Mouse (Mus musculus) limb, embryonic 11.5 days (tissue): ENCODE measurements around the gene Eefsec. TPM values are rescaled to one million over a fixed set of nuclear protein-coding genes. Genes with fewer than 3 reads are reported as not detected.

Experiments
- ATAC-seq: fragments of 200-750 bp; cut with Nextera tagmentation; 2 replicates; pipeline ENCODE4 v1.8.0; 2017; ENCODE audit warnings: low read depth; ENCODE audit not compliant: insufficient number of reproducible peaks, low FRiP score, low TSS enrichment
- DNase-seq: peaks from one replicate; pipeline ENCODE4 v3.0.0-alpha.2; 2015; ENCODE audit warnings: low spot score
- H3K27ac ChIP-seq: fragments of 300-500 bp; sonication (generic); replicated peaks from 2 replicates; pipeline ENCODE4 v1.5.1; 2014; ENCODE audit warnings: low read depth, mild to moderate bottlenecking, low read length
- H3K27me3 ChIP-seq: fragments of 300-500 bp; sonication (generic); 2 replicates; pipeline ENCODE4 v1.6.1; 2014; ENCODE audit warnings: mild to moderate bottlenecking, low read length, mixed read lengths; ENCODE audit not compliant: control insufficient read depth, insufficient read depth
- H3K36me3 ChIP-seq: fragments of 300-500 bp; sonication (generic); 2 replicates; pipeline ENCODE4 v1.6.1; 2014; ENCODE audit warnings: mild to moderate bottlenecking, low read length, moderate library complexity, mixed read lengths; ENCODE audit not compliant: control insufficient read depth, insufficient read depth
- H3K4me1 ChIP-seq: fragments of 300-500 bp; sonication (generic); 2 replicates; pipeline ENCODE4 v1.6.1; 2014; ENCODE audit warnings: low read length, mixed read lengths; ENCODE audit not compliant: control insufficient read depth, insufficient read depth
- H3K4me2 ChIP-seq: fragments of 300-500 bp; sonication (generic); 2 replicates; pipeline ENCODE4 v1.6.1; 2014; ENCODE audit warnings: low read depth, mild to moderate bottlenecking, moderate library complexity; ENCODE audit not compliant: severe bottlenecking
- H3K4me3 ChIP-seq: fragments of 300-500 bp; sonication (generic); 2 replicates; pipeline ENCODE4 v1.5.1; 2014; ENCODE audit warnings: low read depth, low read length
- H3K9ac ChIP-seq: fragments of 300-500 bp; sonication (generic); 2 replicates; pipeline ENCODE4 v1.6.1; 2014; ENCODE audit warnings: mild to moderate bottlenecking, low read length
- H3K9me3 ChIP-seq: fragments of 300-500 bp; sonication (generic); 2 replicates; pipeline ENCODE4 v1.6.1; 2016; ENCODE audit warnings: low read length; ENCODE audit not compliant: control insufficient read depth
- WGBS: fragments of 180-500 bp; shearing (Covaris S2); extraction: QIAGEN DNeasy Blood & Tissue Kit; methylation state at CpG from one replicate; pipeline ENCODE4 v1.1.7; 2014; 5-methylcytosine and 5-hydroxymethylcytosine counted together
- polyA plus RNA-seq: library from polyadenylated mRNA; unstranded; fragments of >200 nt; fragmentation: Nextera tagmentation; extraction: Ambion mirVana; gene quantifications from 2 replicates; pipeline ENCODE4 v1.2.1, GENCODE M21; 2014

Gene Eefsec
- polyA plus RNA-seq, 1 experiment from 2014 or later: 48.5 TPM

- 88% methylated on average over 8 of the region's 8 CpGs for WGBS
- H3K27ac ChIP-seq: no peak overlapping the region
- ATAC-seq: no peak
Measured at GRCm38 (mm10) chr6:88369851-88370635, 76.3 kb downstream of the Eefsec start.

GRCm38 (mm10) chr6:88363475-88364012 lies 82.8 kb downstream of the Eefsec start:
- H3K4me2 ChIP-seq: no peak overlapping the region
- DNase-seq: no peak
- no peaks in the 10 kb centered on the region for H3K36me3 ChIP-seq
- H3K27me3 ChIP-seq: no peaks in the 10 kb centered on the region
- H3K4me1 ChIP-seq: no peaks in the 10 kb centered on the region
- H3K9me3 ChIP-seq: no peaks in the 10 kb centered on the region
- H3K27ac ChIP-seq: no peak overlapping the region
- WGBS: 38% methylated on average over 1 of the region's 1 CpGs
- no peak overlapping the region for H3K9ac ChIP-seq
- H3K4me3 ChIP-seq: no peak overlapping the region
- no peak for ATAC-seq

More at GRCm38 (mm10) chr6:88369851-88370635, 76.3 kb downstream of the Eefsec start:
- no peak overlapping the region for H3K4me2 ChIP-seq
- H3K4me1 ChIP-seq: no peaks in the 10 kb centered on the region
- H3K27me3 ChIP-seq: no peaks in the 10 kb centered on the region
- no peak overlapping the region for H3K9ac ChIP-seq
- H3K4me3 ChIP-seq: no peak overlapping the region
- H3K36me3 ChIP-seq: no peaks in the 10 kb centered on the region
- no peaks in the 10 kb centered on the region for H3K9me3 ChIP-seq
- DNase-seq: no peak

- no peaks in the 10 kb centered on the region for H3K4me1 ChIP-seq
- 93% methylated on average over 1 of the region's 1 CpGs for WGBS
- no peak for DNase-seq
Measured at GRCm38 (mm10) chr6:88361096-88361495, 85.2 kb downstream of the Eefsec start.

GRCm38 (mm10) chr6:88358210-88358609 lies 88.1 kb downstream of the Eefsec start:
- Histone ChIP-seq H3K4me3 (no peak overlapping the region), H3K27me3 (no peaks in the 10 kb centered on the region), H3K4me1 (no peaks in the 10 kb centered on the region), H3K9me3 (no peaks in the 10 kb centered on the region), H3K36me3 (no peaks in the 10 kb centered on the region), H3K4me2 (no peak overlapping the region), H3K9ac (no peak overlapping the region), H3K27ac (no peak overlapping the region)
- no peak for ATAC-seq
- no peak for DNase-seq

More at GRCm38 (mm10) chr6:88361096-88361495, 85.2 kb downstream of the Eefsec start:
- Histone ChIP-seq H3K9ac (no peak overlapping the region), H3K4me3 (no peak overlapping the region), H3K4me2 (no peak overlapping the region), H3K27ac (no peak overlapping the region), H3K9me3 (no peaks in the 10 kb centered on the region), H3K27me3 (no peaks in the 10 kb centered on the region), H3K36me3 (no peaks in the 10 kb centered on the region)
- no peak for ATAC-seq

- H3K9me3 ChIP-seq: no peaks in the 10 kb centered on the region
- H3K4me3 ChIP-seq: no peak overlapping the region
- H3K4me1 ChIP-seq: no peaks in the 10 kb centered on the region
- H3K4me2 ChIP-seq: no peak overlapping the region
- ATAC-seq: no peak
- no peak for DNase-seq
- WGBS: 63% methylated on average over 3 of the region's 3 CpGs
- no peaks in the 10 kb centered on the region for H3K36me3 ChIP-seq
- no peaks in the 10 kb centered on the region for H3K27me3 ChIP-seq
- H3K9ac ChIP-seq: no peak overlapping the region
- H3K27ac ChIP-seq: no peak overlapping the region
Measured at GRCm38 (mm10) chr6:88355866-88356265, 90.5 kb downstream of the Eefsec start.

GRCm38 (mm10) chr6:88352541-88352940 lies 93.8 kb downstream of the Eefsec start:
- no peak overlapping the region for H3K4me3 ChIP-seq
- no peak overlapping the region for H3K27ac ChIP-seq
- no peak for DNase-seq

GRCm38 (mm10) chr6:88346776-88347175 lies 99.6 kb downstream of the Eefsec start:
- no peak for DNase-seq
- Histone ChIP-seq H3K9ac (no peak overlapping the region), H3K27ac (no peak overlapping the region), H3K4me3 (no peak overlapping the region), H3K36me3 (no peaks in the 10 kb centered on the region), H3K4me2 (no peak overlapping the region), H3K9me3 (no peaks in the 10 kb centered on the region), H3K27me3 (no peaks in the 10 kb centered on the region), H3K4me1 (peaks cover 36% of the 10 kb centered on the region)
- 84% methylated on average over 1 of the region's 1 CpGs for WGBS
- no peak for ATAC-seq

More at GRCm38 (mm10) chr6:88352541-88352940, 93.8 kb downstream of the Eefsec start:
- no peaks in the 10 kb centered on the region for H3K9me3 ChIP-seq
- no peak for ATAC-seq
- 33% methylated on average over 4 of the region's 4 CpGs for WGBS
- H3K9ac ChIP-seq: no peak overlapping the region
- H3K36me3 ChIP-seq: no peaks in the 10 kb centered on the region
- no peak overlapping the region for H3K4me2 ChIP-seq
- H3K4me1 ChIP-seq: no peaks in the 10 kb centered on the region
- H3K27me3 ChIP-seq: no peaks in the 10 kb centered on the region

GRCm38 (mm10) chr6:88345311-88345710 lies 101.0 kb downstream of the Eefsec start:
- H3K4me3 ChIP-seq: no peak overlapping the region
- no peaks in the 10 kb centered on the region for H3K27me3 ChIP-seq
- H3K4me1 ChIP-seq: peaks cover 39% of the 10 kb centered on the region
- DNase-seq (no peak), ATAC-seq (no peak)
- no peak overlapping the region; the same call in 1 of the 2 replicates for H3K27ac ChIP-seq
- no peak overlapping the region for H3K4me2 ChIP-seq
- H3K9ac ChIP-seq: no peak overlapping the region
- no peaks in the 10 kb centered on the region for H3K9me3 ChIP-seq
- WGBS: 70% methylated on average over 2 of the region's 2 CpGs
- H3K36me3 ChIP-seq: no peaks in the 10 kb centered on the region
